Mouse (Mus musculus) lung, embryonic 16.5 days (tissue): ENCODE measurements around the gene Slc25a48. TPM values are rescaled to one million over a fixed set of nuclear protein-coding genes. Genes with fewer than 3 reads are reported as not detected.

Source experiments
- ATAC-seq: fragments of 200-750 bp; cut with Nextera tagmentation; 2 replicates; pipeline ENCODE4 v1.8.0; 2017; ENCODE audit warnings: low read depth, mild to moderate bottlenecking, moderate library complexity
- H3K27ac ChIP-seq: fragments of 300-500 bp; sonication (generic); 2 replicates; pipeline ENCODE4 v1.5.1; 2014; ENCODE audit warnings: mild to moderate bottlenecking, control low read depth, low read length
- H3K27me3 ChIP-seq: fragments of 300-500 bp; sonication (generic); 2 replicates; pipeline ENCODE4 v1.6.1; 2014; ENCODE audit warnings: low read depth, low read length, mixed read lengths; ENCODE audit not compliant: control insufficient read depth, insufficient read depth
- H3K36me3 ChIP-seq: fragments of 300-500 bp; sonication (generic); 2 replicates; pipeline ENCODE4 v1.6.1; 2014; ENCODE audit warnings: low read length; ENCODE audit not compliant: control insufficient read depth, insufficient read depth
- H3K4me1 ChIP-seq: fragments of 300-500 bp; sonication (generic); replicated peaks from 2 replicates; pipeline ENCODE4 v1.6.1; 2014; ENCODE audit warnings: low read length, mixed read lengths; ENCODE audit not compliant: control insufficient read depth, insufficient read depth
- H3K4me2 ChIP-seq: fragments of 300-500 bp; sonication (generic); 2 replicates; pipeline ENCODE4 v1.6.1; 2014; ENCODE audit warnings: low read depth, low read length, control low read depth
- H3K4me3 ChIP-seq: fragments of 300-500 bp; sonication (generic); 2 replicates; pipeline ENCODE4 v1.5.1; 2014; ENCODE audit warnings: mild to moderate bottlenecking, low read length, control low read depth
- H3K9ac ChIP-seq: fragments of 300-500 bp; sonication (generic); 2 replicates; pipeline ENCODE4 v1.6.1; 2014; ENCODE audit warnings: low read length, control low read depth
- H3K9me3 ChIP-seq: fragments of 300-500 bp; sonication (generic); 2 replicates; pipeline ENCODE4 v1.6.1; 2016; ENCODE audit warnings: low read length; ENCODE audit not compliant: control insufficient read depth
- WGBS: fragments of 180-500 bp; shearing (Covaris S2); extraction: QIAGEN DNeasy Blood & Tissue Kit; methylation state at CpG from one replicate; pipeline ENCODE4 v1.1.7; 2014; 5-methylcytosine and 5-hydroxymethylcytosine counted together
- polyA plus RNA-seq: library from polyadenylated mRNA; unstranded; fragments of >200 nt; fragmentation: Nextera tagmentation; extraction: Ambion mirVana; gene quantifications from 2 replicates; pipeline ENCODE4 v1.2.1, GENCODE M21; 2015

The Slc25a48 gene
- polyA plus RNA-seq, 1 experiment from 2014 or later, result 0.11 TPM

- no peak overlapping the region for H3K4me3 ChIP-seq
- no peaks in the 10 kb centered on the region for H3K4me1 ChIP-seq
- 64% methylated on average over 3 of the region's 3 CpGs for WGBS
- H3K9ac ChIP-seq, result no peak overlapping the region
- no peak overlapping the region for H3K4me2 ChIP-seq
- H3K9me3 ChIP-seq, result no peaks in the 10 kb centered on the region
- ATAC-seq, result no peak
- no peak overlapping the region for H3K27ac ChIP-seq
- no peaks in the 10 kb centered on the region for H3K27me3 ChIP-seq
- no peaks in the 10 kb centered on the region for H3K36me3 ChIP-seq
Measured at GRCm38 (mm10) chr13:56494440-56494839, 56.3 kb downstream of the Slc25a48 start.

GRCm38 (mm10) chr13:56500132-56500531, 62.0 kb downstream of the Slc25a48 start:
- Histone ChIP-seq H3K36me3 (no peaks in the 10 kb centered on the region), H3K4me2 (no peak overlapping the region), H3K27me3 (no peaks in the 10 kb centered on the region), H3K4me3 (no peak overlapping the region), H3K27ac (no peak overlapping the region), H3K9me3 (no peaks in the 10 kb centered on the region), H3K4me1 (no peaks in the 10 kb centered on the region), H3K9ac (no peak overlapping the region)
- ATAC-seq, result no peak
- WGBS, result 47% methylated on average over 3 of the region's 3 CpGs

- WGBS, result 64% methylated on average over 8 of the region's 8 CpGs
- no peak overlapping the region for H3K27ac ChIP-seq
- H3K4me2 ChIP-seq, result no peak overlapping the region
- H3K9ac ChIP-seq, result no peak overlapping the region
- no peak for ATAC-seq
- no peaks in the 10 kb centered on the region for H3K36me3 ChIP-seq
- H3K4me1 ChIP-seq, result no peaks in the 10 kb centered on the region
- H3K4me3 ChIP-seq, result no peak overlapping the region
- H3K27me3 ChIP-seq, result no peaks in the 10 kb centered on the region
- no peaks in the 10 kb centered on the region for H3K9me3 ChIP-seq
Measured at GRCm38 (mm10) chr13:56500636-56501035, 62.5 kb downstream of the Slc25a48 start.

- no peak overlapping the region for H3K9ac ChIP-seq
- 62% methylated on average over 6 of the region's 6 CpGs for WGBS
- no peaks in the 10 kb centered on the region for H3K4me1 ChIP-seq
- H3K4me2 ChIP-seq, result no peak overlapping the region
- H3K4me3 ChIP-seq, result no peak overlapping the region
- no peaks in the 10 kb centered on the region for H3K36me3 ChIP-seq
- no peaks in the 10 kb centered on the region for H3K9me3 ChIP-seq
- H3K27me3 ChIP-seq, result no peaks in the 10 kb centered on the region
- H3K27ac ChIP-seq, result no peak overlapping the region
- ATAC-seq, result no peak
Measured at GRCm38 (mm10) chr13:56501866-56502420, 63.8 kb downstream of the Slc25a48 start.

GRCm38 (mm10) chr13:56506871-56507496, 68.8 kb downstream of the Slc25a48 start:
- Histone ChIP-seq H3K36me3 (no peaks in the 10 kb centered on the region), H3K27ac (no peak overlapping the region), H3K4me2 (no peak overlapping the region), H3K27me3 (no peaks in the 10 kb centered on the region), H3K4me1 (no peaks in the 10 kb centered on the region), H3K9me3 (no peaks in the 10 kb centered on the region), H3K9ac (no peak overlapping the region), H3K4me3 (no peak overlapping the region)
- no peak for ATAC-seq
- WGBS, result 56% methylated on average over 6 of the region's 6 CpGs

GRCm38 (mm10) chr13:56509796-56510195, 71.6 kb downstream of the Slc25a48 start:
- H3K27ac ChIP-seq, result no peak overlapping the region
- H3K4me2 ChIP-seq, result no peak overlapping the region
- H3K27me3 ChIP-seq, result no peaks in the 10 kb centered on the region
- H3K9me3 ChIP-seq, result no peaks in the 10 kb centered on the region
- H3K9ac ChIP-seq, result no peak overlapping the region
- no peak overlapping the region for H3K4me3 ChIP-seq
- no peak for ATAC-seq
- 75% methylated on average over 2 of the region's 2 CpGs for WGBS
- H3K36me3 ChIP-seq, result no peaks in the 10 kb centered on the region
- no peaks in the 10 kb centered on the region for H3K4me1 ChIP-seq

GRCm38 (mm10) chr13:56513595-56513994, 75.4 kb downstream of the Slc25a48 start:
- H3K4me2 ChIP-seq, result no peak overlapping the region
- H3K4me3 ChIP-seq, result no peak overlapping the region
- no peak overlapping the region for H3K9ac ChIP-seq
- no peaks in the 10 kb centered on the region for H3K27me3 ChIP-seq
- no peak overlapping the region for H3K27ac ChIP-seq
- H3K36me3 ChIP-seq, result no peaks in the 10 kb centered on the region
- ATAC-seq, result no peak
- no peaks in the 10 kb centered on the region for H3K4me1 ChIP-seq
- no peaks in the 10 kb centered on the region for H3K9me3 ChIP-seq

- H3K4me1 ChIP-seq, result no peaks in the 10 kb centered on the region
- ATAC-seq, result no peak
- 45% methylated on average over 4 of the region's 4 CpGs for WGBS
Measured at GRCm38 (mm10) chr13:56516311-56516710, 78.2 kb downstream of the Slc25a48 start.

GRCm38 (mm10) chr13:56516816-56517215, 78.7 kb downstream of the Slc25a48 start:
- no peak for ATAC-seq
- Histone ChIP-seq H3K4me1 (no peaks in the 10 kb centered on the region), H3K4me3 (no peak overlapping the region), H3K27ac (no peak overlapping the region), H3K9ac (no peak overlapping the region), H3K4me2 (no peak overlapping the region), H3K27me3 (no peaks in the 10 kb centered on the region), H3K36me3 (no peaks in the 10 kb centered on the region), H3K9me3 (no peaks in the 10 kb centered on the region)
- WGBS, result 48% methylated on average over 7 of the region's 7 CpGs

More at GRCm38 (mm10) chr13:56516311-56516710, 78.2 kb downstream of the Slc25a48 start:
- H3K27me3 ChIP-seq, result no peaks in the 10 kb centered on the region
- no peaks in the 10 kb centered on the region for H3K9me3 ChIP-seq
- no peak overlapping the region for H3K9ac ChIP-seq
- H3K36me3 ChIP-seq, result no peaks in the 10 kb centered on the region
- no peak overlapping the region for H3K27ac ChIP-seq
- no peak overlapping the region for H3K4me3 ChIP-seq
- no peak overlapping the region for H3K4me2 ChIP-seq
